Mouse (Mus musculus): Measurements from ENCODE around the gene Adam15. TPM values are rescaled to one million over a fixed set of nuclear protein-coding genes. Genes with fewer than 3 reads are reported as not detected.

Gene Adam15
- polyA plus RNA-seq, 1 experiment from 2014 or later = 76.0 TPM

GRCm38 (mm10) chr3:89322131-89322500, 27.7 kb downstream of the Adam15 start:
- 2% methylated on average over 14 of the region's 14 CpGs for WGBS
- peak overlapping the region; percentile 60 for H3K9ac ChIP-seq (ENCODE audit: low read length)
- peaks cover 34% of the 10 kb centered on the region for H3K4me1 ChIP-seq (replicated peaks; ENCODE audit: control insufficient read depth, insufficient read depth, low read length)
- no peak overlapping the region for H3K27ac ChIP-seq (ENCODE audit: low read length)
- peaks cover 39% of the 10 kb centered on the region for H3K27me3 ChIP-seq (ENCODE audit: control insufficient read depth, insufficient read depth, low read depth, low read length)
- 0 out of 2 replicates have a peak, but pooled peaks have one; percentile 1 for ATAC-seq (ENCODE audit: low read depth)
- H3K4me3 ChIP-seq (ENCODE audit: low read length) = peak overlapping the region; percentile 56
- peak overlapping the region; percentile 92 for H3K4me2 ChIP-seq (ENCODE audit: low read depth, low read length)
- no peaks in the 10 kb centered on the region for H3K9me3 ChIP-seq (ENCODE audit: control insufficient read depth, low read length)
- H3K36me3 ChIP-seq (ENCODE audit: control insufficient read depth, insufficient read depth, low read length) = no peaks in the 10 kb centered on the region

- no peaks in the 10 kb centered on the region for H3K36me3 ChIP-seq (ENCODE audit: control insufficient read depth, insufficient read depth, low read length)
- no peaks in the 10 kb centered on the region for H3K9me3 ChIP-seq (ENCODE audit: control insufficient read depth, low read length)
- H3K27me3 ChIP-seq (ENCODE audit: control insufficient read depth, insufficient read depth, low read depth, low read length) = peaks cover 39% of the 10 kb centered on the region
- peak overlapping the region; percentile 60 for H3K9ac ChIP-seq (ENCODE audit: low read length)
- H3K4me1 ChIP-seq (replicated peaks; ENCODE audit: control insufficient read depth, insufficient read depth, low read length) = peaks cover 34% of the 10 kb centered on the region
- H3K4me3 ChIP-seq (ENCODE audit: low read length) = peak overlapping the region; percentile 56
- H3K27ac ChIP-seq (ENCODE audit: low read length) = no peak overlapping the region
- peak overlapping the region; percentile 92 for H3K4me2 ChIP-seq (ENCODE audit: low read depth, low read length)
- WGBS = under 1% methylated on average over 57 of the region's 66 CpGs
- no peak for ATAC-seq (ENCODE audit: low read depth)
Observed at GRCm38 (mm10) chr3:89321183-89322130, 28.3 kb downstream of the Adam15 start.

DNA sequence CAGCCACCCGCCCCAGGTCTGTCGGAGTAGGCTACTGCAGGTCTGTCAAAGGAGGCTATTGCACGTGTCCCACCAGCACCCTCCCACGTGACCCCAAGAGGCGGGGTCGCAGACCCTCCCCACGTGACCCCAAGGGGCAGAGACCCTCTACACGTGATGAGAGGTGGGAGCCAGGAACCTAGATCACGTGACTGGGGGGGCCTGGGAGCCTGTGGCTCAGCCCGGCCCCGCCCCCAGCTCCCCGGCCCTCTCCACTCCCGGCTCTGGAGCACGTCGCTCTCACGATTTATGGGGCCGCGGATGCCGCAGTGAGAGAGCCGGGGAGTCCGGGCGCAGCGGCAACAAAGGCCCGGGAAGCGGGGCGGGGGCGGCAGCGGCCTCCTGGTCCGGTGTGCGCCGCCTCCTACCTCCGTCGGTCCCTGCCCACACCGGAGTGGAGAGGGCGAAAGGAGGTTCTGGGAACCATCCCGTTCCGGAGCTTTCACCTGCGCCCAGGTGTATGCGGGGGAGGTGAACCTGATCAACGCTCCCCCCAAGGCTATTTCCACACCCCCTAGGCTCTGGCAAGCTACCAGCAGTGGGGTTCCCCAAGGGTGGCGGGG, 29.1 kb downstream of the Adam15 start:
- H3K27ac ChIP-seq (ENCODE audit: low read length) = no peak overlapping the region
- peaks cover 40% of the 10 kb centered on the region for H3K4me1 ChIP-seq (replicated peaks; ENCODE audit: control insufficient read depth, insufficient read depth, low read length)
- no peaks in the 10 kb centered on the region for H3K36me3 ChIP-seq (ENCODE audit: control insufficient read depth, insufficient read depth, low read length)
- H3K9me3 ChIP-seq (ENCODE audit: control insufficient read depth, low read length) = no peaks in the 10 kb centered on the region
- peak overlapping the region; percentile 92 for H3K4me2 ChIP-seq (ENCODE audit: low read depth, low read length)
- peaks cover 39% of the 10 kb centered on the region for H3K27me3 ChIP-seq (ENCODE audit: control insufficient read depth, insufficient read depth, low read depth, low read length)
- peak overlapping the region; percentile 50 for H3K9ac ChIP-seq (ENCODE audit: low read length)
- under 1% methylated on average over 41 of the region's 41 CpGs for WGBS
- H3K4me3 ChIP-seq (ENCODE audit: low read length) = peak overlapping the region; percentile 56
- no peak for ATAC-seq (ENCODE audit: low read depth)

DNA sequence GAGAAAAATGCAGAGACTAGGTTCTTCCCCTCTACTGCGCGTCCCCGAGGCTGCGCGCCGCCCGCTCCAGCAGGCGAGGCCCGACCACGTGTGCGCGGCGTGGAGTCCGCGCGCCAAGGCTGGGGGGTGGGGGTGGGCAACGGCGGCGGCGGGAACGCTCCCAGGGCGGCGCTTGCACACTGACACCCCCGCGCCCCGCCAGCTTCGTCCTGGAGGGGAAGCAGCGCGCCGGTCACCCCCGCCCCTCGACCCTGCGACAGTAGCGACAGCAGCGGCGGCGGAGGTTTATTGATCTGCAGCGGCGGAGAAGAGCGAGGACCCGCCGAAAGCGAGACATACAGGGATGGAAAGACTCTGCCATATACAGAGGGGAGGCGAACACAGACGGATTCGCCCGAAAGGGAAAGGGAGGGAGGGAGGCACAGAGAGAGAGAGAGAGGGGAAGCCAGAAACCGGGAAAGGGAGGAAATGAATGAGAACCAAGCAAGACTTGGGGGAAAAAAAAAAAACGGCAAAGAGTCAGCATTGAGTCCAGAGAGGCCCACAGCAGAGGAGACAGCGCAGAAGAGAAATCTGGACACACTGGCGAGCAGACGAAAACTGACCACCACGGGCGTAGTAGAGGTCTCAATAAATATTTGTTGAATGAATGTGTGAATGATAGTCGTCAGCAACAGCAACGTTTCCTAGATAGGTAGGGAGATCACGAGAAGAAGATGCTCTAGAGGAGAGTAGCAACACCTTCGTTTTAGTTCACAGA, 30.0 kb downstream of the Adam15 start:
- Histone ChIP-seq H3K9ac (ENCODE audit: low read length) (peak overlapping the region; percentile 47), H3K27me3 (ENCODE audit: control insufficient read depth, insufficient read depth, low read depth, low read length) (peaks cover 39% of the 10 kb centered on the region), H3K36me3 (ENCODE audit: control insufficient read depth, insufficient read depth, low read length) (no peaks in the 10 kb centered on the region), H3K4me1 (replicated peaks; ENCODE audit: control insufficient read depth, insufficient read depth, low read length) (peaks cover 48% of the 10 kb centered on the region), H3K4me2 (ENCODE audit: low read depth, low read length) (peak overlapping the region; percentile 92), H3K9me3 (ENCODE audit: control insufficient read depth, low read length) (no peaks in the 10 kb centered on the region), H3K27ac (ENCODE audit: low read length) (no peak overlapping the region), H3K4me3 (ENCODE audit: low read length) (peak overlapping the region; percentile 51)
- ATAC-seq (ENCODE audit: low read depth) = no peak
- 2% methylated on average over 42 of the region's 58 CpGs for WGBS

DNA sequence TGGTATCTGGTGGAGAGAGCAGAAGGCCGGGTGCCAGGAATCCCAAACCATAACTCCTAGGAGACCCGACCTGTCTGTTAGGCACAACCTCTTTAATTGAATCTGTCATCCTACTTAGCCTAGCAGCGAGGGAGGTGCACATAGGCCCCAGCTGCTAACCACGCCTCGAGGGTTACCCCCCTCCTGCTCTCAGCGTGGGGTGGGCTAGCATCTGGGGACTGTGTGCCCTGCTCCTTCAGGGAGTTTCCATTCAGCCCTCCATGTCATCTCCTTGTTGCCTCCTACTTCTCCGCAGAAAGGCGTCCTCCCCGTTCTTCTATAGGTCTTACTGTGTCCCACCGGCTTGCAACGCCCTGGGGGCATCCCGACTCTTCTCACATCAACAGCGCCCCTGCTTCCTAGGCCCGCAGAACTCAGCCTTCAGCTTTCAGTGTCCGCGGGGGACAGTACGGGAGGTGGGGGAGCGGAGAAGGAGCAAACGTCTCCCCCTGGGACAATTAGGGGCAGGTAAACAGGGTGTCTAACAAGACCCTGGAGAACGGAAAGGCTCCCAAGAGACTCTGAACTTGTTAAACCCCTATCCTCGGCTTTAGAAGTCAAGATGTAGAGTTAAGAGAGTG, 30.7 kb downstream of the Adam15 start:
- ATAC-seq (ENCODE audit: low read depth) = no peak
- Histone ChIP-seq H3K4me3 (ENCODE audit: low read length) (peak overlapping the region; percentile 51), H3K4me1 (replicated peaks; ENCODE audit: control insufficient read depth, insufficient read depth, low read length) (peaks cover 51% of the 10 kb centered on the region), H3K9me3 (ENCODE audit: control insufficient read depth, low read length) (no peaks in the 10 kb centered on the region), H3K4me2 (ENCODE audit: low read depth, low read length) (peak overlapping the region; percentile 92), H3K27me3 (ENCODE audit: control insufficient read depth, insufficient read depth, low read depth, low read length) (peaks cover 39% of the 10 kb centered on the region), H3K9ac (ENCODE audit: low read length) (no peak overlapping the region), H3K36me3 (ENCODE audit: control insufficient read depth, insufficient read depth, low read length) (no peaks in the 10 kb centered on the region), H3K27ac (ENCODE audit: low read length) (no peak overlapping the region)
- 19% methylated on average over 21 of the region's 21 CpGs for WGBS

DNA sequence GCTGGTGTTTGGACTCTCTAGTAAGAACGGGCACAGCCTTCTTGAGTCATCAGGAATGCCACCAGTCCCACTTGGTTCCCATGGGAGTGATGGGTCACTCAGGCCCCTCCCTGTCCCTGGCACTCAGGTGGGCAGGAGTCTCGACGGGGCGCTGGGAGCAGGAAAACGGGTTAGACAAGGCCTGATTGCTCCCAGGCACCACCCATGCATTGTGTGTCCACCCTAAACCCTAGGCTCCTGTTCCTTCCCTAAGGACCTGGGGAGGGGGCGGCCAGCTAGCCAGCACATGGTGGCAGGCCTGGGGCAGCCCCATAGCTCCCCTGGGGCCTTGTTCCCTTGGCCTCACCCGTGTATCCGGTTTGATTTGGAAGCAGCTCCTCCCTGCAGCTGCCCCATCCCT, 31.5 kb downstream of the Adam15 start:
- WGBS = 60% methylated on average over 8 of the region's 8 CpGs
- H3K27ac ChIP-seq (ENCODE audit: low read length) = no peak overlapping the region
- no peak overlapping the region for H3K4me2 ChIP-seq (ENCODE audit: low read depth, low read length)
- H3K27me3 ChIP-seq (ENCODE audit: control insufficient read depth, insufficient read depth, low read depth, low read length) = peaks cover 39% of the 10 kb centered on the region
- H3K9ac ChIP-seq (ENCODE audit: low read length) = no peak overlapping the region
- peaks cover 51% of the 10 kb centered on the region for H3K4me1 ChIP-seq (replicated peaks; ENCODE audit: control insufficient read depth, insufficient read depth, low read length)
- H3K4me3 ChIP-seq (ENCODE audit: low read length) = no peak overlapping the region
- H3K9me3 ChIP-seq (ENCODE audit: control insufficient read depth, low read length) = no peaks in the 10 kb centered on the region
- no peak for ATAC-seq (ENCODE audit: low read depth)
- no peaks in the 10 kb centered on the region for H3K36me3 ChIP-seq (ENCODE audit: control insufficient read depth, insufficient read depth, low read length)

- WGBS = 65% methylated on average over 6 of the region's 6 CpGs
- no peak overlapping the region for H3K4me2 ChIP-seq (ENCODE audit: low read depth, low read length)
- H3K27ac ChIP-seq (ENCODE audit: low read length) = no peak overlapping the region
- no peak overlapping the region for H3K9ac ChIP-seq (ENCODE audit: low read length)
- H3K4me3 ChIP-seq (ENCODE audit: low read length) = no peak overlapping the region
- no peaks in the 10 kb centered on the region for H3K36me3 ChIP-seq (ENCODE audit: control insufficient read depth, insufficient read depth, low read length)
- H3K27me3 ChIP-seq (ENCODE audit: control insufficient read depth, insufficient read depth, low read depth, low read length) = peaks cover 39% of the 10 kb centered on the region
- H3K9me3 ChIP-seq (ENCODE audit: control insufficient read depth, low read length) = no peaks in the 10 kb centered on the region
- no peak for ATAC-seq (ENCODE audit: low read depth)
- peaks cover 48% of the 10 kb centered on the region for H3K4me1 ChIP-seq (replicated peaks; ENCODE audit: control insufficient read depth, insufficient read depth, low read length)
Observed at GRCm38 (mm10) chr3:89317246-89317645, 32.5 kb downstream of the Adam15 start.

DNA sequence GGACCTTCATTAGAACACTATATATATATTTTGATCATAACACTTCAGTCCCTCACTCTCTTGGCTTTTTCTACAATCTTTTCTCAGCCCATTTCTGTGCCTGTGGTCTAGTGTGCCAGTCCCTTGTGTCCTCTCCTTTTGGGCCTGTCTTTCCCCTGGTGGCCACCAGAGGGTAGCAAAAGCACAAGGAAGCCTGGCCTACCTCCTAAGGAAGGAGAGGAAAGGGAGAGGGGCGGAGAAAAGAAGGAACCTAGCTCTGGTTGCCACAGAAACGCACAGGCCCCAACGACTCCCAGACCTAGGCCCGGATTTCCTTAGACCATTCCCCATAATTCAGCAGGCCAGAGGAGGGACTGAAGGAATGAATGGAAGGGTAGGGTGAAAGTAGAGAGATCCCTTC, 33.0 kb downstream of the Adam15 start:
- 0 out of 2 replicates have a peak overlapping the region, but pooled peaks have one; percentile 49 for H3K4me3 ChIP-seq (ENCODE audit: low read length)
- peaks cover 44% of the 10 kb centered on the region for H3K4me1 ChIP-seq (replicated peaks; ENCODE audit: control insufficient read depth, insufficient read depth, low read length)
- peak overlapping the region; percentile 70 for H3K27ac ChIP-seq (ENCODE audit: low read length)
- H3K9me3 ChIP-seq (ENCODE audit: control insufficient read depth, low read length) = no peaks in the 10 kb centered on the region
- 3% methylated on average over 4 of the region's 4 CpGs for WGBS
- no peaks in the 10 kb centered on the region for H3K36me3 ChIP-seq (ENCODE audit: control insufficient read depth, insufficient read depth, low read length)
- H3K27me3 ChIP-seq (ENCODE audit: control insufficient read depth, insufficient read depth, low read depth, low read length) = peaks cover 39% of the 10 kb centered on the region
- ATAC-seq (ENCODE audit: low read depth) = peak; percentile 54
- H3K9ac ChIP-seq (ENCODE audit: low read length) = no peak overlapping the region
- peak overlapping the region; percentile 77 for H3K4me2 ChIP-seq (ENCODE audit: low read depth, low read length)

Data from lung, embryonic 16.5 days (tissue).